Mouse (Mus musculus) spleen, adult 12 weeks (tissue): ENCODE data around the gene Tmed10.

Experiments
- DNase-seq: peaks from one replicate; pipeline ENCODE4 v3.0.0; 2022; ENCODE audit warnings: low spot score

The Tmed10 gene

DNA sequence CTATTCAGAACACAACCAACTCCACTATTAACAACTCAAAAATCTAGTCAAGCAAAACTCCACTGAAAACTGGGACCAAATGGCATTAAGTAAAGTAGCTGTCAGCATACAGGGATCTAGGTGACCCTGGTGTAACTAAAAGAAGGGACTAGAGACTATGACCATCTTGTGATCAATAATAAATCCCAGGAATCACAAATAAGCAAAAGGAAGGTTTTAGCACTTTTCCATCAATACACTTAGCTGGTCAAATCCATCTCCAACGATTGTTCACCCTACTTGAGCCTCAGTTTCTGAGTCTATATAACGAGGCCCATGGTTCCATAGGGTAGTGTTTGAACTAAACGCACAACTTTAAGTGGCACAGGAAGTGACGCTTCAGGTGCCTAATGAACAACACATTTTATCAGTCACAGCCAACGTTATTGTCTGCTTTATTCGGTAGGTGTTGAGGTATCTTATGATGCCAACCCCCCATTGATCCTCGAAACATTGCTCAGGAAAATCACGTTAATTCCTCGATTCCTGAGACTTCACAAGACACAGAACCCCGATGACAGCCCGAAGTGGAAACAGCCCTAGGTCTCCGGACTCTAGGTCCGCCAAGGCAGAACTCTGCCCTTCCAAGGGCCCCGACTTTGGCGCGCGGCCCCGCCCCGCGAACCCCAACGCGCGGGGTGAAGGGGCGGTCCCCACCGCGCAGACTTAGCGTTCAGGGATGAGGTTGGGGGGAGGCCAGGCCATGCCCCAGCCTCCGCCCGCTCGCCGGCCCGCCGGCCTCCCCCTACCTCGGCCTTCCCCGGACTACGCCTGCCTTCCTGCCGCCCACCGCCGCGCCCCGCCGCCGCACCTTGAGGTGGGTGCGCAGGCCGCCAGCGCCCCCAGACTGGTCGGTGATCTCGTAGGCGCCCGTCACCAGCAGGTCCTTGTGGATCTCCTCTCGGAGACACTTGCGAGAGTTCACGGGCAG is 771 bp downstream of the Tmed10 start:
- DNase-seq, result peak; percentile 79

GRCm38 (mm10) chr12:85372068-85372665 is 2.5 kb downstream of the Tmed10 start:
- no peak for DNase-seq

GRCm38 (mm10) chr12:85368441-85369063 is 6.1 kb downstream of the Tmed10 start:
- no peak for DNase-seq

DNA sequence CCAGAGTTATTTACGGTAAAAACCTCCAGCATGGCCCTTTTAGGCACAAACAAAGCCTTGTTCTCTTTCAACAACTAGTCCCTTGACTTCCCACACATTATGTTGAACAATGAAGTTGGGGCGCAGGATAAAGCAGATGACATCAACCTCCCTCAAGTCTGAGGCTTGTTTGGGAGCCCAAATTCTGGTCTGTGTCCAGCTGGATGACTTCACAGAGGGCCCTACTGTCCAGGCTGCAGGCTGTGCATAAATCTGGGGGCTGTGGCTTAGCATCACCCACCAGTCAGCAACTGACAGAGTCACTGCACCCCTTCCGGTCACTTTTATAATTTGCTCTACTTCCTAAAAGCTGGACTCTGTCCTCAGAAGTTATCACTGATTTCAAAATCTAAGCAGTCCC is 8.4 kb downstream of the Tmed10 start:
- no peak for DNase-seq

DNA sequence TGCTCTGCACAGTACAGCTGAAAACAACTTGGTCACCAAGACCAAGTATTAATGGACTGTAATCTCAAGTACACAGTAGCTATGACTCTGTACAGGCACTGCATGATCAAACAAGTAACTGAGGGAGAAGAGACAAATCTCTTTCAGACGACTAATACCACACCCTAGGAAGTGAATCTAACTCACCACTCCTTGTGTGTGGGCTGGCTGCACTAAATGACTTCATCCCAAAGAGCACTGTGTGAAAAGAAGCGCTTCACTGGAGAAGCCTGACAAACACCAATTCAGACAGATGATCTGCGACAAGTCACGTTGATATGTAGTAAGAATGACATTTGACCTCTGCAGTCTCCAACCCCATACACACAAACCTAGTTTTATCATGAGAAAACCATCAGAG is 12.1 kb downstream of the Tmed10 start:
- no peak for DNase-seq

DNA sequence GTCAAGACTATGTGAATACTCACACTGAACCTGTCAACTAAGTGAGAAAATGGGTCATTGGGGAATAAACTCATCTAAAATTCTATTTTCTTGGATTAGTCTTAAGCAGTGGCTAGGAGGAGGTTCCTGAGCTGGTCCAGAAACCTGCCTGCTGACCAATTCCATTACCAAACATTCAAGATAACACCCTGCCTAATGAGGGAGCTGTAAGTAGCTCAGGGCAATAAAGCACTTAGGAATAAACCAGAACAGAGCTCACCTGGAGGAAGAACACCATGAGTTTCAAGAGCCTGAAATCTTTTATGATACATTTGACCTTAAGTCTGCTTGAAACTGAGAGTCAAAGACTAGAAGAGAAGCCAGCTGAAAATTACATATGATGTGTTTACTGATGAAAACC is 13.1 kb downstream of the Tmed10 start:
- DNase-seq, result no peak

DNA sequence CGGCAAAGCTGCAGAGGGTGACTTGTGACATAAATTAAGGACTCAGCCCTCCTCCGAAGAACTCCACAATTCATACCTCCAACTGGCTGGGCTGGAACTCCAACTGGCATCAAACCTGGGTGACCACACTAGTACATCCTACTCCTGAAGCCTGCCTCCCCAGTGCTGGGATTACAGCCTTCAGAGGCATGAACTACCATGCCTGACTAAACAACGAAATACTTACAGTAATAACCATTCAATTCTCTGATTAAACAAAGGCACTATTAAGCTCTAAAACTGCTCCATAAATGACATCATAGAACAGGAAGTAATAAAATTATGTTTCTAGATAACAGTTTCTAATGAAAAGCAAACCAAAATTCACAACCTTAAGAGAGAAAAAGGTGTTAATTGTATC is 13.5 kb downstream of the Tmed10 start:
- no peak for DNase-seq

- DNase-seq, result no peak
These were observed 20.6 kb downstream of the Tmed10 start for GRCm38 (mm10) chr12:85354061-85354460.

GRCm38 (mm10) chr12:85350407-85351232 is 24.0 kb downstream of the Tmed10 start:
- DNase-seq, result no peak

GRCm38 (mm10) chr12:85348338-85348737 is 26.3 kb downstream of the Tmed10 start:
- no peak for DNase-seq

GRCm38 (mm10) chr12:85347196-85347595 is 27.5 kb downstream of the Tmed10 start:
- no peak for DNase-seq

- DNase-seq, result peak; percentile 11
These were observed 28.3 kb downstream of the Tmed10 start for GRCm38 (mm10) chr12:85346374-85346773.

DNA sequence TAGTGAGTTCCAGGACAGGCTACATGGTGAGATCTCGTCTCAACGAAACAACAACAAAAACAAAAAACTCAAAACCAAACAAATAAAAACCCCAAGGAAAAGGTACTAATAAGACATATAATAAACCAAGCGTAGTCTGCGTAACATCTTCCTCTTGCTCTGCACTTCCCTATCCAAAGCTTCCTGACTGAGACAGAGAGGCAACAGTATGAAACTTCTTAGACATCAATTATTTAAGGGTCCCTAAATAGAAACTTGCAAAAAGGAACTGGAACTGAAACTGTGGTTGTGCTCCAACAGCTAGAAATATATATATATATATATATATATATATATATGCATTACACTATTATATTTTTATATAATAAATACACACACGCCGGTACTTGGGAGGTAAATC is 29.1 kb downstream of the Tmed10 start:
- DNase-seq, result no peak

GRCm38 (mm10) chr12:85344252-85344651 is 30.4 kb downstream of the Tmed10 start:
- no peak for DNase-seq

- no peak for DNase-seq
These were observed 32.3 kb downstream of the Tmed10 start for GRCm38 (mm10) chr12:85342310-85342709.

DNA sequence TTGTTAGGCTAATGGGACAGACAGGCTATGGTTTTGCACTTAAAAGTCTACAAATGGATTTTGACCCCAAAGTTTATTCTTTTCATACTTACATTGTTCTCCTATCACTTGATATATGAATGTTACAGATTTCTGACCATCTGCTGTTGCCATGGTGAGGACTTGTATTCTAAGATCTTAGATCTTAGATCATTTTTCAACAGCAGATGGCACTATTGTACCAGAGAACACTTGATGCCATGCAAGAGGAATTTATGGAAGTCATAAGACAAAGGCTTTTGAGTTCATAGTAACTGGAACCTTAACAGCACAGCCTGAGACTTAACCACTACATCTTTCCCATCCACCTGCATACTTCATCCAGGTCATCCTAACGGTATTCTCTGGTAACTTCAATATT is 33.5 kb downstream of the Tmed10 start:
- DNase-seq, result no peak

GRCm38 (mm10) chr12:85339947-85340346 is 34.7 kb downstream of the Tmed10 start:
- no peak for DNase-seq

DNA sequence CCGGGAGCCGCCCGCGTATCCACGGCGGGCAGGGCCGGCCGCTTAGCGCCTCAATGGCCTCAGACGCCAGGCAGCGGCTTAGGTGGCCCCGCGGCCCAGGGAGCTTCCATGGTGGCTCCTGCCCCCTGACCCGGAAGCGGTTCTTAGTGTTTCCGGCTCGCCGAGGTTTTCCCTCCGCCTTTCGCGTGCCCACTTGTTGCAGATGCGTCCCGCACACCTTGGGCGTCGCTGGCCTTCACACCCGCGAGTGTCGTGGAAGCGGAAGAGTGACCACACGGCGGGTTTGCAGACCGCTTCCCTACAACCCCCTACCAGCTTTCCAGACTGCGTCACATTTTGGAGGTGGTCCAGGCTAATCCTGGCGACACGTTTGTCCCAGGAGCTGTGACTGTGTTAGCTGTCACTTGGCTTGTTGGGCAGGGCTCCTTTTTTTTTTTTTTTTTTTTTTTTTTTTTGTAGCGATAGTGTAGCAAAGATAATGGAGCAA is 35.4 kb downstream of the Tmed10 start, which contains the start of gene Nek9:
TSS of gene Nek9 (minus strand) at position 120 of the 487 bp plus-strand sequence.
- peak; percentile 89 for DNase-seq

DNA sequence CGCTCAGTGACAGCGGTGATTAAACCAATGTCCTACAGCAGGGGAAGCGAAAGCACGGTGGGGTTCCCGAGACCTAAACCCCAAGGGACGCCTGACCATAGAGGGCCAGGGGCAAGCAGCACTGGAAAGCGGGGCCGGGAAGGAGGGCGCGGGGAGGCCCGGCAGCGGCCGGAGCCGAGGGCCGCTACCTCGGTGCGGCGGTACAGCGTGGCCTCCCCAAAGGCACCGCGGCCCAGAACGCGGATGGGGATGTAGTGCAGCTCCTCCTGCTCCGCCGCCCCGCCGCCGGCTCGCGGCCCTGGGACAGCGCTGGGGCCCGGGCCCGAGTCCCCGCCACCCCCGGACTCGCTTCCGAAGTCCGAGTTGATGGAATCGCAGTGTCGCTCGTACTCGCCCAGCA is 35.8 kb downstream of the Tmed10 start:
- no peak for DNase-seq

- no peak for DNase-seq
These were observed 36.9 kb downstream of the Tmed10 start for GRCm38 (mm10) chr12:85337567-85338311.

- DNase-seq, result no peak
These were observed 44.5 kb downstream of the Tmed10 start for GRCm38 (mm10) chr12:85330153-85330552.
